Mouse (Mus musculus): Measurements from ENCODE around the gene Usp22.

GRCm38 (mm10) chr11:61205167-61205950 is 30.5 kb upstream of the Usp22 start:
- TF ChIP-seq CTCF (IDR thresholded peaks at IDR 0.05; ENCODE audit: low read depth, low read length): no peak
- TF ChIP-seq POLR2A (IDR thresholded peaks at IDR 0.05; ENCODE audit: borderline replicate concordance, low read depth, low read length): no peak

Data from bone marrow macrophage, adult 2 months (primary cell).